Mouse (Mus musculus) liver, embryonic 12.5 days (tissue): Measurements from ENCODE around the gene Hist2h3c1. TPM values are rescaled to one million over a fixed set of nuclear protein-coding genes. Genes with fewer than 3 reads are reported as not detected.
"Not testable (repeated sequence)": the region's sequence is repeated elsewhere in the genome, so short reads cannot be mapped to it uniquely, and the experiment has no call there.

ENCODE experiments used
- ATAC-seq: fragments of 200-750 bp; cut with Nextera tagmentation; 2 replicates; pipeline ENCODE4 v1.8.0; 2017; ENCODE audit warnings: moderate number of reproducible peaks, mild to moderate bottlenecking, moderate library complexity
- H3K27ac ChIP-seq: fragments of 300-500 bp; sonication (generic); 2 replicates; pipeline ENCODE4 v1.5.1; 2016; ENCODE audit warnings: mild to moderate bottlenecking
- H3K27me3 ChIP-seq: fragments of 300-500 bp; sonication (generic); replicated peaks from 2 replicates; pipeline ENCODE4 v1.6.1; 2016; ENCODE audit warnings: mild to moderate bottlenecking, moderate library complexity
- H3K36me3 ChIP-seq: fragments of 300-500 bp; sonication (generic); 2 replicates; pipeline ENCODE4 v1.6.1; 2016; ENCODE audit warnings: mild to moderate bottlenecking, moderate library complexity
- H3K4me1 ChIP-seq: fragments of 300-500 bp; sonication (generic); 2 replicates; pipeline ENCODE4 v1.6.1; 2016
- H3K4me2 ChIP-seq: fragments of 300-500 bp; sonication (generic); 2 replicates; pipeline ENCODE4 v1.6.1; 2016; ENCODE audit warnings: mild to moderate bottlenecking, moderate library complexity
- H3K4me3 ChIP-seq: fragments of 300-500 bp; sonication (generic); 2 replicates; pipeline ENCODE4 v1.5.1; 2016; ENCODE audit warnings: mild to moderate bottlenecking, moderate library complexity
- H3K9ac ChIP-seq: fragments of 300-500 bp; sonication (generic); 2 replicates; pipeline ENCODE4 v1.6.1; 2016; ENCODE audit warnings: mild to moderate bottlenecking, moderate library complexity
- H3K9me3 ChIP-seq: fragments of 300-500 bp; sonication (generic); replicated peaks from 2 replicates; pipeline ENCODE4 v1.6.1; 2016; ENCODE audit warnings: mild to moderate bottlenecking, moderate library complexity
- WGBS: fragments of 180-500 bp; shearing (Covaris S2); methylation state at CpG from one replicate; pipeline ENCODE4 v1.1.7; 2016; ENCODE audit not compliant: insufficient replicate concordance; 5-methylcytosine and 5-hydroxymethylcytosine counted together
- polyA plus RNA-seq: library from polyadenylated mRNA; unstranded; fragments of >200 nt; fragmentation: Nextera tagmentation; extraction: Ambion mirVana; gene quantifications from 2 replicates; pipeline ENCODE4 v1.2.1, GENCODE M21; 2016

Gene Hist2h3c1
- polyA plus RNA-seq, 1 experiment from 2014 or later: 3.0 TPM

DNA sequence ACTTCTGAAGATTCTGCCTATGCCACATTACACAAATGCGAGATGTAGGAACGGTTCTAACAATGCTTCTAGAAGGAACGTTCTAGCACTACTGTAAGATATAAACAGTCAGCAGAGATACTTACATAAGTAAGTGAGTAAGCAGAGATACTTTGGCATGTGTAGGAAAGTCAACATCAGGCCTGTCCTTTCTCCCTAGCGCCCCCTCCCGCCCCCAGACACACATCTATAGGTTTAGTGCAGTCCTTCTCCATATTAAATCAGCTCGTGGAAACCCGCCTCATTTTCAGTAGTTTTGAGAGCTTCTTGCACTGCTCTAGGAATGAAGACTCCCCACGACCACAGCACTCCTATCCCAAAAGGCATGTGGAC, 30.9 kb downstream of the Hist2h3c1 start:
- Histone ChIP-seq H3K4me2 (peak overlapping the region; percentile 92), H3K27me3 (peaks cover 17% of the 10 kb centered on the region; the same call in 1 of the 2 replicates), H3K9me3 (no peaks in the 10 kb centered on the region), H3K36me3 (no peaks in the 10 kb centered on the region), H3K9ac (peak overlapping the region; percentile 80), H3K4me3 (peak overlapping the region; percentile 64), H3K27ac (peak overlapping the region; percentile 80), H3K4me1 (peaks cover 25% of the 10 kb centered on the region)
- 16% methylated on average over 8 of the region's 8 CpGs for WGBS
- ATAC-seq: peak; percentile 65

DNA sequence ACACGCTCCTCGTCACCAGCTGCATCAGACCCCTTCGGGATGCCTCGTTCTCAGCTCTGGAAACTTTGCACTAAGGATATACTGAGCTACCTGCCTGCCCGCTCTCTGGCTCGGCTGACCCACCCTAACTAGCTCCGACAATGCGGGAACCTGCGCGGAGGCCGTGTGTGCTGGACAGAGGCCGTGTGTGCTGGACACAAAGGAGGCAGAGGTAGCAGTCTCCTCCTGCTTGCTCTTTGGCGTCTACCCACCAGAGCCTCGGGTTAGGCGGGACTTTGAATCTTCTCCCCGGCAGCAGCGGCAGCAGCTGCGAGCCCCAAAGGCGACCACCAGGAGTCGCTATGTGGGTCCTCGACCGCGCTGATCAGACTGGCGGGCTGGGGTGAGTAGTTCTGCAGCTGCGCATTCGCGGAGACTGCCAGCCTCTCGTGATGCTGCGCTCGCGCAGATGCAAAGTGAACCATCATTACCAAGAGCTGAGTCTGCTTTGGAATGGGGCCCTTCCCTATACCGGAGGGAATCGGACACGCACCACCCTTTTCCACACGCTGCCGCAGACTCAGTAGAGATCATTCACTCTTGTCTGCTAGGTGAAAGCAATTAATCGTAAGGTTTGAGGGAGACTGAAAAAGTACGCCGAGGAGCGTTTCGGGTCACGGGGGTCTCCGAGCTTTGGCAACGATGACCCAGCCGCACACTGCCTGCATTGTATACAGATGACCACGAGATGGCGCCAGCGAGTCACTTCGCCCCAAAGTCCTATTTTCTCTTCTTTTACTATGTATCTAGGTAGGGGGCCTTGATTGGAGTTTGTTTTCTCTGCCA, 31.5 kb downstream of the Hist2h3c1 start:
- peaks cover 25% of the 10 kb centered on the region for H3K4me1 ChIP-seq

DNA sequence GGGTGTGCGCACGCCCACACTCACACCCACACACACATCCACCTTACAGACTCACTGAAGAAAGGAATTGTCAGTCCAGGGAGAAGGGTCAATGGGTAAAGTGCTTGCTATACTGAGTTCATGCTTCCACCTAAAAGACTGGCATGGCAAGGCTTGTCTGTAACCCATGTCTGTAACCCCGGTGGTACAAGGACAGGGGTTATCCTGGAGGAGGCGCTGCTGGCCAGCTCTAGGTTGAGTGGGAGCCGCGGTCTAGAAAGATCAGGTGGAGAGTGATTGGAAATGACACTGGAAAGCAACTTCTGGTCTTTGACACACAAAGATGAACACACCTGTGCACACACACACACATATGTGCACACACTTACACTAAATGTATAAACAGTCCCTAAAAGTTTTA, 34.2 kb downstream of the Hist2h3c1 start:
- H3K4me1 ChIP-seq: peaks cover 25% of the 10 kb centered on the region
- peaks cover 48% of the 10 kb centered on the region for H3K27me3 ChIP-seq
- H3K4me3 ChIP-seq: no peak overlapping the region
- H3K36me3 ChIP-seq: no peaks in the 10 kb centered on the region
- H3K4me2 ChIP-seq: no peak overlapping the region
- no peak overlapping the region for H3K27ac ChIP-seq
- no peaks in the 10 kb centered on the region for H3K9me3 ChIP-seq
- no peak for ATAC-seq
- H3K9ac ChIP-seq: no peak overlapping the region
- WGBS: 57% methylated on average over 6 of the region's 6 CpGs

More for the DNA sequence above, 31.5 kb downstream of the Hist2h3c1 start:
- Histone ChIP-seq H3K27me3 (peaks cover 23% of the 10 kb centered on the region), H3K4me2 (peak overlapping the region; percentile 92), H3K27ac (peak overlapping the region; percentile 80), H3K9me3 (no peaks in the 10 kb centered on the region), H3K9ac (peak overlapping the region; percentile 80), H3K4me3 (peak overlapping the region; percentile 64), H3K36me3 (no peaks in the 10 kb centered on the region)
- WGBS: 1% methylated on average over 49 of the region's 49 CpGs
- ATAC-seq: peak; percentile 90

DNA sequence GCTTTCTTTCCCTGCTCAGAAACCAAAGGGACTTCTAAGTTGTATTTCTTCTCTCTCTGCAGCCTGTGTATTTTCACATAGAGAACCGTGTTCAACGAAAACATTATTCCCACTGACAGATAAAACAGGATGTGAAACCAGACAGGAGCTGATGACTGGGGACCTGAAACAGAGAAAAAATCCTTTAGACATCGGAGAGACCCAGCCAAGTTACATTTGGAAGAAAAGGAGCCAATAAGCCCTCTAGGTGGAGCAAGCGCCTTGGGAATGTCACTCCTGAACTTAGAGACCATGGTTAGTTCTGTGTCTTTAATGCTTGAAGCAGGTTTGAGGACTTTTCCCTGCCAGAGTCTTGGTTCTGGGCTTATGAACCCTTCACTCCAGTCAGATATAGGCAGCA, 38.0 kb downstream of the Hist2h3c1 start:
- peaks cover 6% of the 10 kb centered on the region; the same call in 1 of the 2 replicates for H3K4me1 ChIP-seq
- WGBS: 25% methylated on average over 4 of the region's 4 CpGs
- H3K27ac ChIP-seq: no peak overlapping the region
- H3K9ac ChIP-seq: no peak overlapping the region
- H3K27me3 ChIP-seq: peaks cover 59% of the 10 kb centered on the region
- peak overlapping the region; percentile 20; the same call in 1 of the 2 replicates for H3K4me2 ChIP-seq
- no peaks in the 10 kb centered on the region; the same call in 1 of the 2 replicates for H3K9me3 ChIP-seq
- H3K36me3 ChIP-seq: no peaks in the 10 kb centered on the region
- H3K4me3 ChIP-seq: no peak overlapping the region
- ATAC-seq: no peak

DNA sequence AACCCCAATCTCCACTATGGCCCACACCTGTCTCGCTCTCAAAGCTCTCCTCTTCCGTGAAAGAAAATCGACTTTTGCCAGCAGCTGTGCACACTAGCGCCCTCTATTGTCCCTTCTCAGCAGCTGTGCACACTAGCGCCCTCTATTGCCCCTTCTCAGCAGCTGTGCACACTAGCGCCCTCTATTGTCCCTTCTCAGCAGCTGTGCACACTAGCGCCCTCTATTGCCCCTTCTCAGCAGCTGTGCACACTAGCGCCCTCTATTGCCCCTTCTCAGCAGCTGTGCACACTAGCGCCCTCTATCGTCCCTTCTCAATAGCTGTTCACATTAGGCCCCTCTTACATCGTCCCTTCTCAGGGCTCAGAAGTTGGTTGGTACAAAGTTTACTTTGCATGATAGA, 40.8 kb downstream of the Hist2h3c1 start:
- H3K9ac ChIP-seq, H3K4me3 ChIP-seq, H3K36me3 ChIP-seq, H3K4me2 ChIP-seq, ATAC-seq, H3K9me3 ChIP-seq, H3K4me1 ChIP-seq, H3K27ac ChIP-seq: not testable (repeated sequence)
- 80% methylated on average over 11 of the region's 11 CpGs for WGBS
- peaks cover 47% of the 10 kb centered on the region for H3K27me3 ChIP-seq

DNA sequence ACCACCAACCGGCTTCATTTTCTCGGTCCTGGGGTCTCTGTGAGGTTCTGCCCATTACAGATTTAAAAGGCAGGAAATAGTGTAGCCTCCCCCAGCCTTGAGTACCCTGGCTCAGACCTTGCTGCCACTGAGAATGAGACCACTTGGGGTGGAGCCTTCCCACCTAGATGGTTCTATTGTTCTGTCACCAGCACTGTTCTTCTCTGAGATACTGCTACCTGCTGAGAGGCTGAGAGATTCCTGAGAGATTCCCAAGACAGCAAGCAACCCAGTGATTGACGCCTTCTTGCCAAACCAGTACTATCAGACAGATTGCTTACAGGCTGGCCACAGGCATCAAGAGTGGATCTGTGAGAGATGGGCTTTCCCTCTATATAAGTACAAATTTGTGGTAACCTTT, 42.7 kb downstream of the Hist2h3c1 start:
- no peak overlapping the region for H3K4me3 ChIP-seq
- H3K4me2 ChIP-seq: no peak overlapping the region
- H3K4me1 ChIP-seq: no peaks in the 10 kb centered on the region
- 57% methylated on average over 3 of the region's 3 CpGs for WGBS
- ATAC-seq: no peak
- no peak overlapping the region for H3K27ac ChIP-seq
- peaks cover 33% of the 10 kb centered on the region for H3K27me3 ChIP-seq
- no peaks in the 10 kb centered on the region; the same call in 1 of the 2 replicates for H3K9me3 ChIP-seq
- no peaks in the 10 kb centered on the region for H3K36me3 ChIP-seq
- no peak overlapping the region for H3K9ac ChIP-seq

DNA sequence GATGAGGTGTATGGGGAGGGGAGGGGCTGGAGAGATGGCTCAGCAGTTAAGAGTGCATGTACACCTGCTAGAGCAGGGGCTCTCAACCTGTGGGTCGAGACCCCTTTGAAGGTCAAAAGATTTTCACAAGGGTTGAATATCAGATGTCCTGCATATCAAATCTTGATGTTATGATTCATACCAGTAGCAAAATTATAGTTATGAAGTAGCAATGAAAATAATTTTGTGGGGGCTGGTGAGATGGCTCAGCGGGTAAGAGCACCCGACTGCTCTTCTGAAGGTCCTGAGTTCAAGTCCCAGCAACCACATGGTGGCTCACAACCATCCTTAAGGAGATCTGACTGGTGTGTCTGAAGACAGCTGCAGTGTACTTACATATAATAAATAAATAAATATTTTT, 44.2 kb downstream of the Hist2h3c1 start:
- peaks cover 19% of the 10 kb centered on the region for H3K27me3 ChIP-seq
- not testable (repeated sequence) for H3K4me2 ChIP-seq, H3K9ac ChIP-seq, H3K9me3 ChIP-seq, ATAC-seq, H3K36me3 ChIP-seq, H3K27ac ChIP-seq, H3K4me1 ChIP-seq, H3K4me3 ChIP-seq
- 82% methylated on average over 3 of the region's 3 CpGs for WGBS

DNA sequence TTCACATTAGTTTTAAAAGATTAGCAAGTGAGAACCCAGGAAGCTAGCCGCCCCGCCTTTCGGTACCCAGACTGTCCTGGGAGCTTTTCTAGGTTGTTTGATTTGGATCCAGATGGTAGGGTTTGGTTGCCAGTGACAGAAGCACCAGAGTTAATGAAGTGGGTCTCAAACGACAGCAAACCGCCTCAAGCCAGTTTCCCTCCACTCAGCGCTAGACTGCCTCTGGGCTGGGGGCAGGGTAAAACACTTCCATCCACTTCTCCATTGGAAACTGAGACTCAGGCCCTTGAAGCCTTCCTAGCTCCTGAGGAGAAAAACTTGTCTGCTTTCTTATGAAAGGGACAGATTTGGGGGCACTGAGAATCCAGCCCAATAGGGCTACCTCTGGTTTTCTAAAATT, 46.2 kb downstream of the Hist2h3c1 start:
- no peaks in the 10 kb centered on the region for H3K4me1 ChIP-seq
- no peak overlapping the region; the same call in 1 of the 2 replicates for H3K4me2 ChIP-seq
- no peaks in the 10 kb centered on the region for H3K36me3 ChIP-seq
- no peak overlapping the region for H3K4me3 ChIP-seq
- no peak for ATAC-seq
- no peak overlapping the region for H3K27ac ChIP-seq
- no peaks in the 10 kb centered on the region for H3K9me3 ChIP-seq
- no peak overlapping the region for H3K9ac ChIP-seq
- H3K27me3 ChIP-seq: peaks cover 8% of the 10 kb centered on the region; the same call in 1 of the 2 replicates
- WGBS: 60% methylated on average over 6 of the region's 6 CpGs

DNA sequence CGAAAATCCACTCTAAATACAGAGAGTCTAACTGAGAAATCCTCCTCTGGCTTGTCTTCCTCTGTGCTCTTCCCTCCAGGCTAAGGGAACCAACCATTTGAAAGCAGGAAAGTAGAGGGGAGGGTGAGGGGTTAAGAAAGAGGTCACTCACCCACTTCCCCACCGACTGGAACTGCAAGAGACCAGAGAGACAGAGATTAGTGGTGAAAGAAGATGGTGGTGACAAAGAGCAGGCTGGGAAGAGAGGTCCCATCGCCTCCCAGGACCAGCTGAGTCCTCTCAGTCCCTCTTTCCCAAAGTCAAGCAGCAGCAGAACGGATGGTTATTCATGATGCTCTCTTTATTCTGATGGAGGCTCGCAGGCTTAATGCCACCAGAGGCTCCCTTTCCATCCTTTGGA, 46.9 kb downstream of the Hist2h3c1 start:
- no peak overlapping the region for H3K4me2 ChIP-seq
- 26% methylated on average over 5 of the region's 5 CpGs for WGBS
- 0 out of 2 replicates have a peak overlapping the region, but pooled peaks have one; percentile 31 for H3K27ac ChIP-seq
- no peaks in the 10 kb centered on the region for H3K4me1 ChIP-seq
- no peaks in the 10 kb centered on the region for H3K9me3 ChIP-seq
- H3K27me3 ChIP-seq: peaks cover 8% of the 10 kb centered on the region; the same call in 1 of the 2 replicates
- no peak for ATAC-seq
- H3K36me3 ChIP-seq: no peaks in the 10 kb centered on the region
- H3K4me3 ChIP-seq: no peak overlapping the region
- H3K9ac ChIP-seq: no peak overlapping the region

DNA sequence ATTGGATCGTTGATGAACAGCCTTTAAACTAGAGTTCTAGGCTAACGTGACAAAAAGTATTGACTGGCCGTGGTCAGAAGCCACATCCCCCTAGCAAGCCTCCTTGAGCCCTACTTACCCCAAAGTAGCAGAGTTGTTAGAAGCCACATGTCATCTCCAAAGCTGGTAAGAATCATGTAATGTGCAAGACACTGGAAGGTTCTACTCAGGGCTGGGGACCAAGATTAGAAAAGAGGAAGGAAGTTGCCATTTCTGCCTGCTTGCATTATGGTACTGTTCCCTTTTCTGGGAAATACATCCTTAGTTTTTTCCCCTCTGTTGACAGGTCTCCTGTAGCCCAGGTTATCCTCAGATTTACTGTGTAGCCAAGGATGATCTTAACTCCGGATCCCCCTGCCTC, 47.3 kb downstream of the Hist2h3c1 start, which contains the start of gene Fcgr1:
Fcgr1 (minus strand) TSS at position 183 of the 400 bp plus-strand sequence.
- no peak within 1 kb of the TSS for H3K4me3 ChIP-seq
- no peak within 1 kb of the TSS for H3K9ac ChIP-seq
- WGBS: 29% methylated on average over 4 of the region's 4 CpGs
- ATAC-seq: no peak
- no peaks in the 10 kb centered on the region for H3K9me3 ChIP-seq
- H3K4me1 ChIP-seq: no peaks in the 10 kb centered on the region
- H3K36me3 ChIP-seq: no peaks in the 10 kb centered on the region
- 0 out of 2 replicates have a peak within 1 kb of the TSS, but pooled peaks have one; percentile 31 for H3K27ac ChIP-seq
- no peak within 1 kb of the TSS; the same call in 1 of the 2 replicates for H3K4me2 ChIP-seq
- peaks cover 8% of the 10 kb centered on the region; the same call in 1 of the 2 replicates for H3K27me3 ChIP-seq
